ENCODE assay signal across 7 mouse cellular contexts in genomic region chr6:137364681-137365080, GRCm38 (mm10).
DNase-seq lines count a peak whose midpoint lies in the region; ATAC-seq lines count a peak whose summit lies in the region.

No protein-coding gene starts in this region.

- no peak overlapping the region for H3K27ac ChIP-seq in neural tube, embryonic 15.5 days (replicated peaks)
- H3K27ac ChIP-seq in forebrain, embryonic 15.5 days (replicated peaks), result no peak overlapping the region

- ATAC-seq in neural tube, embryonic 15.5 days (ENCODE audit: low FRiP score), result peak; percentile 48; the same call in 1 of the 2 replicates
- peak; percentile 96 for ATAC-seq in forebrain, embryonic 15.5 days (replicated peaks)

- no peak overlapping the region for H3K4me2 ChIP-seq in neural tube, embryonic 15.5 days
- no peak overlapping the region for H3K4me2 ChIP-seq in forebrain, embryonic 15.5 days (replicated peaks)

- 51% methylated on average over 5 of the region's 5 CpGs for WGBS in neural tube, embryonic 15.5 days
- WGBS in forebrain, embryonic 15.5 days, result 23% methylated on average over 5 of the region's 5 CpGs

- H3K9me3 ChIP-seq in neural tube, embryonic 15.5 days (replicated peaks), result no peaks in the 10 kb centered on the region
- H3K9me3 ChIP-seq in forebrain, embryonic 15.5 days, result no peaks in the 10 kb centered on the region

- H3K27me3 ChIP-seq in neural tube, embryonic 15.5 days (replicated peaks), result no peaks in the 10 kb centered on the region
- no peaks in the 10 kb centered on the region; the same call in 1 of the 2 replicates for H3K27me3 ChIP-seq in forebrain, embryonic 15.5 days

- H3K9ac ChIP-seq in neural tube, embryonic 15.5 days (replicated peaks), result no peak overlapping the region
- no peak overlapping the region for H3K9ac ChIP-seq in forebrain, embryonic 15.5 days (replicated peaks)

- H3K4me1 ChIP-seq in neural tube, embryonic 15.5 days, result peaks cover 3% of the 10 kb centered on the region; the same call in 1 of the 2 replicates
- peaks cover 18% of the 10 kb centered on the region for H3K4me1 ChIP-seq in forebrain, embryonic 15.5 days

- H3K36me3 ChIP-seq in neural tube, embryonic 15.5 days, result no peaks in the 10 kb centered on the region
- no peaks in the 10 kb centered on the region for H3K36me3 ChIP-seq in forebrain, embryonic 15.5 days

- no peak for DNase-seq in neural tube, embryonic 10.5 days (ENCODE audit: extremely low spot score, low spot score)
- peak; percentile 45 to 56 for DNase-seq in kidney, postnatal 25 days
- DNase-seq in lung, postnatal 36 days, result peak; percentile 8
- no peak for DNase-seq in T-cell, adult 2 months (ENCODE audit: low spot score)
- DNase-seq in urinary bladder, adult 2 months (ENCODE audit: low spot score), result no peak

- H3K4me3 ChIP-seq in neural tube, embryonic 15.5 days (replicated peaks), result no peak overlapping the region
- no peak overlapping the region for H3K4me3 ChIP-seq in forebrain, embryonic 15.5 days

Comparison
In these comparisons a context has a peak if more than half of its experiments do, and no peak if none do; other contexts are left out.
1. DNase-seq: peak in kidney, postnatal 25 days (2 of 2) and lung, postnatal 36 days (single experiment); none in neural tube, embryonic 10.5 days (single experiment), T-cell, adult 2 months (single experiment) and urinary bladder, adult 2 months (single experiment).